Mouse (Mus musculus): Measurements from ENCODE around the gene Stxbp4. TPM values are rescaled to one million over a fixed set of nuclear protein-coding genes. Genes with fewer than 3 reads are reported as not detected.
A peak's percentile ranks its signal among the peaks of the same experiment; 100 is the strongest.

Gene Stxbp4
- polyA plus RNA-seq, 1 experiment from 2014 or later: 19.4 TPM

DNA sequence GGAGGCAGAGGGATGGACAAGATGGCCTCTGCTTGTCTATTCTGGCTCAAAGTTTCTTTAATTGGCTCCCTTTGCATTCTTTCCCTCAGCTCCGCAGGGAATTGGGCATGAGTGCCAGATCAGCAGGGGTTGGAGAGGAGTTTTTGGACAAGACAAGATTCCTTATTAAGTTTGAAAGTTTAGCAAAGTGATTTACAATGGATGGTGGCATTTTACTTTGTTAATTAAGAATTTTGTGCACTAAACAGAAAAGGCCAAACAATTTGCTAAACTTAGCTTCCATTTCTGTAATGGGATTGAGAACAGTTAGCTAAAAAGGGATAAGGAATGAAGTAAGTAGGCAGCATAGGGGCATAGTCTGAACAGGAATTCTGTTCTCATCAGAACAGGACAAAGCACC, 142.9 kb downstream of the Stxbp4 start:
- no peaks in the 10 kb centered on the region for H3K4me1 ChIP-seq (replicated peaks; ENCODE audit: control insufficient read depth, insufficient read depth, low read length)
- H3K27ac ChIP-seq (ENCODE audit: low read length): no peak overlapping the region
- no peak overlapping the region for H3K4me2 ChIP-seq (ENCODE audit: low read length)
- H3K9me3 ChIP-seq (ENCODE audit: control insufficient read depth, low read length): no peaks in the 10 kb centered on the region
- 7% methylated on average over 1 of the region's 1 CpGs for WGBS
- H3K36me3 ChIP-seq (ENCODE audit: control insufficient read depth, insufficient read depth): no peaks in the 10 kb centered on the region
- no peak for ATAC-seq
- no peaks in the 10 kb centered on the region for H3K27me3 ChIP-seq (replicated peaks; ENCODE audit: control insufficient read depth, insufficient read depth, low read length)
- no peak overlapping the region for H3K9ac ChIP-seq (replicated peaks; ENCODE audit: low read depth, low read length)
- H3K4me3 ChIP-seq (replicated peaks; ENCODE audit: low read length): no peak overlapping the region

DNA sequence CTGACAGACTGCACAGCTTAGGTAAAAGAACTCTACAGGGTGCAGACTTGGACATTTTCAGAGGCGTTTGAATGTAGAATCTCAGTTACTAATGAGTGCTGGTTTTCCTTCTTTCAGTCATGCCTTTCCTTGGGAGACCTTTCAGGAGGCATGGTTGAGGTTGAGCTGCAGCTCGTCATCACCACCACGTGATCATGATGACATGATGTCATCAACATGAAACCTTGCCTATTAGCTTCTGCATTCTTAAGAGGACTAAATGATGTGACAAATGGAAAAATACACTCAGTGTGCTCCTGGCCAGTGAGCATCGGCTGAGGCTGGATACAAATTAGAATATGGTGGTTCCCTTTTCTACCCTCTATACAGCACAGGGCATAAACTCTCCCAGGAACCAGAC, 145.4 kb downstream of the Stxbp4 start:
- ATAC-seq: no peak
- Histone ChIP-seq H3K4me3 (replicated peaks; ENCODE audit: low read length) (no peak overlapping the region), H3K27me3 (replicated peaks; ENCODE audit: control insufficient read depth, insufficient read depth, low read length) (no peaks in the 10 kb centered on the region), H3K27ac (ENCODE audit: low read length) (no peak overlapping the region), H3K4me2 (ENCODE audit: low read length) (no peak overlapping the region), H3K36me3 (ENCODE audit: control insufficient read depth, insufficient read depth) (no peaks in the 10 kb centered on the region), H3K4me1 (replicated peaks; ENCODE audit: control insufficient read depth, insufficient read depth, low read length) (no peaks in the 10 kb centered on the region), H3K9me3 (ENCODE audit: control insufficient read depth, low read length) (no peaks in the 10 kb centered on the region), H3K9ac (replicated peaks; ENCODE audit: low read depth, low read length) (no peak overlapping the region)
- 88% methylated on average over 4 of the region's 4 CpGs for WGBS

DNA sequence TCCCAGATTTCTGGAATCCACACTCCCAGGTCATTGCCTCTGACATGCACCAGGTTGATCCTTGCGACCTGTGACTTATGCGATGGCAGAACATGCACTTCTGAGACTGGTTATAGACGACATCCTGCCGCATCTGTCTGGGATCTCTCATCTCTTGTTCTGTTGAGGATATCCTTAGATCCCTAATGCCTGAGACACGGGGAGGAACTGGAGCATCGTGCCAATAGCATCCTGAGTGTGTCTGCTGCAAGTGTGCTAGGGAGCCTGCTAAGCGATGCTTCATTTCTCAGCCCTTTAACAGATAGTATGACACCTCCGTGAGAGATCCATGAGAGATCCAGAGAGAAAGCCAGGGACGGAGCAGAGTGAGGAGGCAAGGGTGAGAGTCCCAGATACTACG, 148.7 kb downstream of the Stxbp4 start:
- Histone ChIP-seq H3K4me1 (replicated peaks; ENCODE audit: control insufficient read depth, insufficient read depth, low read length) (peaks cover 7% of the 10 kb centered on the region), H3K27me3 (replicated peaks; ENCODE audit: control insufficient read depth, insufficient read depth, low read length) (no peaks in the 10 kb centered on the region), H3K4me2 (ENCODE audit: low read length) (no peak overlapping the region), H3K36me3 (ENCODE audit: control insufficient read depth, insufficient read depth) (no peaks in the 10 kb centered on the region), H3K9ac (replicated peaks; ENCODE audit: low read depth, low read length) (no peak overlapping the region), H3K9me3 (ENCODE audit: control insufficient read depth, low read length) (no peaks in the 10 kb centered on the region), H3K27ac (ENCODE audit: low read length) (no peak overlapping the region), H3K4me3 (replicated peaks; ENCODE audit: low read length) (no peak overlapping the region)
- ATAC-seq: no peak
- WGBS: 89% methylated on average over 10 of the region's 10 CpGs

DNA sequence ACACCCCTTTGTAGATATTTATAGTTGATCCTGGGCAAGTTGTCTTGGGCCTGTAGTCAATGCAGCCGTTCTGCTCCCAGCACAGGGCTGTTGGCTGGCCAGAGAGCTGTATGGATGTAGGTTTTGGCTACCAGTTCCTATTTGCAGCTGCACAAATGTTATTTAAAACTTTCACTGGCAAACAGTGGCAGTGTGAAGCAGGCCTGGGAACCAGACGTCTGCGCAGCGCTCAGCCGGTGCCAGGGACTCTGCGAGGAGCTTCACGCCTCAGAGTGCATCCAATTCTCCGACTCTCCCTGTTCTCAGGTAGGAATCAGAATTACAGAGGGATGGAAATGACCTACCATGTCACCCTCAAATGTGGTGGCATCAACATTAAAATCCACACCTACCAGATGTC, 150.2 kb downstream of the Stxbp4 start:
- no peak overlapping the region for H3K27ac ChIP-seq (ENCODE audit: low read length)
- H3K4me3 ChIP-seq (replicated peaks; ENCODE audit: low read length): no peak overlapping the region
- no peaks in the 10 kb centered on the region for H3K27me3 ChIP-seq (replicated peaks; ENCODE audit: control insufficient read depth, insufficient read depth, low read length)
- no peak overlapping the region for H3K4me2 ChIP-seq (ENCODE audit: low read length)
- H3K9ac ChIP-seq (replicated peaks; ENCODE audit: low read depth, low read length): no peak overlapping the region
- H3K9me3 ChIP-seq (ENCODE audit: control insufficient read depth, low read length): no peaks in the 10 kb centered on the region
- H3K36me3 ChIP-seq (ENCODE audit: control insufficient read depth, insufficient read depth): no peaks in the 10 kb centered on the region
- peaks cover 7% of the 10 kb centered on the region for H3K4me1 ChIP-seq (replicated peaks; ENCODE audit: control insufficient read depth, insufficient read depth, low read length)
- ATAC-seq: no peak
- WGBS: 82% methylated on average over 8 of the region's 8 CpGs

DNA sequence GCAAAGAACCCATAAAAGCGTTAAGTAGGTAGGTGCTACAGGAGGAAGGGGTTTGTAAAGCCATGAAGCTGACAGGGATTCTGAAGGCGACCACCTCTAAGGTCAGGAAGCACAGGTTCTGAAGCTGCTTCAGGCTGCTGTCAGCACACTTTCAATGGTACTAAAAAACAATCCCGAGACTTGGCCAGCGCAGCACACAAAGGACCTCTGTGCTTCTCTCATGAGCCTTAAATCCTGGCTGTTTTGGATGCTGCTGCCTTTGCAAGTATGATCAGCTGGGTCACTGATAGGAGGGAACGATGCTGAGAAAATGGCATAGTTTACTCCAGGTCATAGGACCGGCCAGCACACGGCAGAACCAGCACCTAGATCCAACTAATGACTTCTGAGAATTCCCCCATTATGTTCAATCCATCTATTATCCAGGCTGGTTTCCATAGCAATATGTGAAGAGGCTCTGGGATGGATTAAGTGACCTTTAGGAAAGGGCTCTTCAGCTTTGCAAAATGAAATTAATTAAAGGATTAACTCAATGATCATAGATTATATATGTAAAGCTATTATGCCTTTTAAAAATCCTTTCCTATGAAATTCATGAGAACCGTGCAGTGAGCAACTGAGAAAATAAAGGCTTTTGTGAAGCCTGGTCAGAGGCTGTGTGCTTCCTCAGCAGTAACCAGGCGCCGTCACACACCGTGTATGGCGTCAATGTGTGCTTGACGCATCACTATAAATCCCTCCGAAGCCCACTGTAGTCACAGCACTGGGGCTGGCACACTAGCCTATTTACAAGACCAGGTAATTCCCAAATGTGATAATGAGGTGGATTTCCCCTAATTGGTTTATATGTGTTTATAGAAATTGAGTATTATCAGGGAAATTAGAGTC, 152.9 kb downstream of the Stxbp4 start:
- Histone ChIP-seq H3K36me3 (ENCODE audit: control insufficient read depth, insufficient read depth) (no peaks in the 10 kb centered on the region), H3K9ac (replicated peaks; ENCODE audit: low read depth, low read length) (no peak overlapping the region), H3K4me2 (ENCODE audit: low read length) (no peak overlapping the region), H3K4me1 (replicated peaks; ENCODE audit: control insufficient read depth, insufficient read depth, low read length) (peaks cover 7% of the 10 kb centered on the region), H3K27ac (ENCODE audit: low read length) (no peak overlapping the region; the same call in 1 of the 2 replicates), H3K27me3 (replicated peaks; ENCODE audit: control insufficient read depth, insufficient read depth, low read length) (no peaks in the 10 kb centered on the region), H3K4me3 (replicated peaks; ENCODE audit: low read length) (no peak overlapping the region), H3K9me3 (ENCODE audit: control insufficient read depth, low read length) (no peaks in the 10 kb centered on the region)
- ATAC-seq: peak; percentile 68; the same call in 1 of the 2 replicates
- 14% methylated on average over 14 of the region's 14 CpGs for WGBS

DNA sequence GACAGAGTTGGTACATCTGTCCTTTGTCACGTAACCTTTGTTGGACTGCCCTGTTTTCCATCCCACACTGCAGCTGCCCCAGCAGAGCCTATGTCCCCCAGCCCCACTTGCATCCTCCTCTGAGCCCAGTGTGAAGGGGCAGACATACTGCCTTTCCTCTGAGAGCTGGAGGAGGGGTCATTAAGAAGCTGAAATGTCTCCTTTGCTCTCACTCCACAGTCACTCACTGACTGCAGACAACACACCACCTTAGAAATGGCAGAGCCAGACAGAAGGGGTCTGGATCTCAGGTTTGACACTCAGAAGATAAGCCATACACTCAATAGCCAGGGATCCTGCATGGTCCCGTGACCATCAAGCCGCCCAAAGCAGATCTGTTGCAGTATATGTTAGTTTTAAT, 154.1 kb downstream of the Stxbp4 start:
- H3K4me1 ChIP-seq (replicated peaks; ENCODE audit: control insufficient read depth, insufficient read depth, low read length): peaks cover 7% of the 10 kb centered on the region
- WGBS: 92% methylated on average over 3 of the region's 3 CpGs

DNA sequence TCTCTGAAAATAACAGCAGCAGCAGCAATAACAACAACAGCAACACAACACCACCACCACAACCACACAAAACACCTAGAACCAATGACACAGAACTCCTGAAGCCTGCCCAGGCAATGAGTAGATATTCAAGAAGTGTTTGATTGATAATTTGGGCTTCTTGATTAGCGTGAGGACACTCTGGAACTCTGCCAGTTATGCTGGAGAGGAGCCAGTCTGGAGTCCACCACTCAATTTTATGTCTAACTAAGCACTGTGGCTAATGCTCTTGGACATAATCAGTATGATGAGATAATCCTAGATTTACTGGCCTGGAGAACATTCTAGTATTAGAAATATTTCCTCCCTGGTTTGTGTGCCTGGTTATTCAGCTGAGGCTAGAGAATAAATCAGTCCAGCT, 156.1 kb downstream of the Stxbp4 start:
- peaks cover 7% of the 10 kb centered on the region for H3K4me1 ChIP-seq (replicated peaks; ENCODE audit: control insufficient read depth, insufficient read depth, low read length)
- H3K27ac ChIP-seq (ENCODE audit: low read length): no peak overlapping the region
- H3K27me3 ChIP-seq (replicated peaks; ENCODE audit: control insufficient read depth, insufficient read depth, low read length): no peaks in the 10 kb centered on the region
- H3K9me3 ChIP-seq (ENCODE audit: control insufficient read depth, low read length): no peaks in the 10 kb centered on the region
- H3K9ac ChIP-seq (replicated peaks; ENCODE audit: low read depth, low read length): no peak overlapping the region
- H3K4me2 ChIP-seq (ENCODE audit: low read length): no peak overlapping the region
- H3K36me3 ChIP-seq (ENCODE audit: control insufficient read depth, insufficient read depth): no peaks in the 10 kb centered on the region
- ATAC-seq: no peak
- 30% methylated on average over 1 of the region's 1 CpGs for WGBS
- no peak overlapping the region for H3K4me3 ChIP-seq (replicated peaks; ENCODE audit: low read length)

More for the DNA sequence above, 154.1 kb downstream of the Stxbp4 start:
- no peak overlapping the region for H3K4me3 ChIP-seq (replicated peaks; ENCODE audit: low read length)
- no peak for ATAC-seq
- no peak overlapping the region for H3K27ac ChIP-seq (ENCODE audit: low read length)
- H3K27me3 ChIP-seq (replicated peaks; ENCODE audit: control insufficient read depth, insufficient read depth, low read length): no peaks in the 10 kb centered on the region
- no peaks in the 10 kb centered on the region for H3K9me3 ChIP-seq (ENCODE audit: control insufficient read depth, low read length)
- H3K36me3 ChIP-seq (ENCODE audit: control insufficient read depth, insufficient read depth): no peaks in the 10 kb centered on the region
- no peak overlapping the region for H3K4me2 ChIP-seq (ENCODE audit: low read length)
- H3K9ac ChIP-seq (replicated peaks; ENCODE audit: low read depth, low read length): no peak overlapping the region

DNA sequence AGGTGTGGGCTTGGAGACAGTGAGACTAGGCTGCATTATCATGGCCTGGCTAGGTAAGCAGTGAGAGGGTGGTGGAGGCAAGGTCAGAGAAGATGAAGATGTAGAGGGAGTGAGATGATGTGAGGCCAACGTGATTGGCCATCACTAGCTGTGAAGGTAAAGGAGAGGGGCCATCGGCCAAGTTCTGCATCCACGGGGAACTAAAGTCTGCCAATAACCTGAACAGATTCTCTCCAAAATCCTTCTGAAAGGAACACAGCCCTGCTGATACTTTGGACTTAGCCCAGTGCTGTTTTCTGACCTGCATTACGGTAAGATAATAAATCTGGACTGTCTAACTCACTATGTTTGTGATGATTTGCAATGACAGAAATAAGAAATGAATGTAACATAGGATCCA, 167.6 kb downstream of the Stxbp4 start:
- no peak for ATAC-seq
- Histone ChIP-seq H3K4me2 (ENCODE audit: low read length) (no peak overlapping the region), H3K27me3 (replicated peaks; ENCODE audit: control insufficient read depth, insufficient read depth, low read length) (no peaks in the 10 kb centered on the region), H3K27ac (ENCODE audit: low read length) (no peak overlapping the region), H3K4me1 (replicated peaks; ENCODE audit: control insufficient read depth, insufficient read depth, low read length) (no peaks in the 10 kb centered on the region), H3K9ac (replicated peaks; ENCODE audit: low read depth, low read length) (no peak overlapping the region), H3K4me3 (replicated peaks; ENCODE audit: low read length) (no peak overlapping the region), H3K9me3 (ENCODE audit: control insufficient read depth, low read length) (no peaks in the 10 kb centered on the region), H3K36me3 (ENCODE audit: control insufficient read depth, insufficient read depth) (no peaks in the 10 kb centered on the region)
- 91% methylated on average over 4 of the region's 4 CpGs for WGBS

DNA sequence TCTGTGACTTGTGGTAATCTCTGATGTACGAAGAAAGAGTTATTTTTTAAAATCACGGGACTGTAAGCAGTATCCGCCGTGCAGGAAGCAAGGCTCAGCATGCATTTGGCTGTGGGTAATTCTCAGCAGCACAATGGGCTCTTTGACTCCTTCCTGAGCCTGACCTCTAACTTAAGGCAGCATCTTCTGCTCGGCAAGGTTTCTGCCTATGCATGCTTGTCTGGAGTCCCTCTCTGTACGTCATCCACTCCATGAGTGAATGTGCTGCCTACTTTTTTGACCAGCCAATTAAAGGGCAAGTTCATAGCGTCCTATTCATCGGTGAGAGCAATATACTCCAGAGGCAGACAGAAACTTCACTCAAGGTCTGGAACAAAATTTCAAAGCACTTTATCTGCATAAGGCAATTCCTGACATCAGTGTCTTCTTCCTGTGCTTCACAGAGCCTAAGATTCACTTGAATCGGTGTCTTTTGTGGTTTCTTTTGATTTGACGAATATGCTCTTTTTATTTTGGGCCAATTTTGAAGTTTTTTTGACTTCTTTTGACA, 173.8 kb downstream of the Stxbp4 start:
- H3K27ac ChIP-seq (ENCODE audit: low read length): no peak overlapping the region
- 58% methylated on average over 10 of the region's 10 CpGs for WGBS

More for the DNA sequence above, 173.8 kb downstream of the Stxbp4 start:
- no peaks in the 10 kb centered on the region for H3K36me3 ChIP-seq (ENCODE audit: control insufficient read depth, insufficient read depth)
- H3K9ac ChIP-seq (replicated peaks; ENCODE audit: low read depth, low read length): no peak overlapping the region
- no peaks in the 10 kb centered on the region for H3K9me3 ChIP-seq (ENCODE audit: control insufficient read depth, low read length)
- H3K4me3 ChIP-seq (replicated peaks; ENCODE audit: low read length): no peak overlapping the region
- no peak for ATAC-seq
- no peak overlapping the region for H3K4me2 ChIP-seq (ENCODE audit: low read length)
- no peaks in the 10 kb centered on the region for H3K4me1 ChIP-seq (replicated peaks; ENCODE audit: control insufficient read depth, insufficient read depth, low read length)
- H3K27me3 ChIP-seq (replicated peaks; ENCODE audit: control insufficient read depth, insufficient read depth, low read length): no peaks in the 10 kb centered on the region

Measured in forebrain, embryonic 16.5 days (tissue).